Mouse (Mus musculus) limb, embryonic 10.5 days (tissue): ENCODE measurements around the gene Gm9945. TPM values are rescaled to one million over a fixed set of nuclear protein-coding genes. Genes with fewer than 3 reads are reported as not detected.

Source experiments
- DNase-seq: peaks from one replicate; pipeline ENCODE4 v3.0.0-alpha.2; 2017; ENCODE audit warnings: low spot score
- H3K27ac ChIP-seq: fragments of 300-500 bp; sonication (generic); 2 replicates; pipeline ENCODE4 v1.5.1; 2016; ENCODE audit warnings: mild to moderate bottlenecking
- H3K27me3 ChIP-seq: fragments of 300-500 bp; sonication (generic); 2 replicates; pipeline ENCODE4 v1.6.1; 2016; ENCODE audit warnings: low read depth, mild to moderate bottlenecking; ENCODE audit not compliant: poor library complexity, severe bottlenecking
- H3K36me3 ChIP-seq: fragments of 300-500 bp; sonication (generic); 2 replicates; pipeline ENCODE4 v1.6.1; 2016; ENCODE audit warnings: mild to moderate bottlenecking, moderate library complexity
- H3K4me1 ChIP-seq: fragments of 300-500 bp; sonication (generic); 2 replicates; pipeline ENCODE4 v1.6.1; 2016
- H3K4me3 ChIP-seq: fragments of 300-500 bp; sonication (generic); 2 replicates; pipeline ENCODE4 v1.5.1; 2016; ENCODE audit warnings: mild to moderate bottlenecking, moderate library complexity
- H3K9me3 ChIP-seq: fragments of 300-500 bp; sonication (generic); replicated peaks from 2 replicates; pipeline ENCODE4 v1.6.1; 2016; ENCODE audit warnings: mild to moderate bottlenecking
- WGBS: fragments of 180-500 bp; shearing (Covaris S2); methylation state at CpG from one replicate; pipeline ENCODE4 v1.1.7; 2016; 5-methylcytosine and 5-hydroxymethylcytosine counted together
- polyA plus RNA-seq: library from polyadenylated mRNA; unstranded; fragments of >200 nt; fragmentation: Nextera tagmentation; extraction: Ambion mirVana; gene quantifications from 2 replicates; pipeline ENCODE4 v1.2.1, GENCODE M21; 2016

Gene Gm9945
- polyA plus RNA-seq, 1 experiment from 2014 or later, result not detected

GRCm38 (mm10) chr11:53469294-53469967 lies 10.5 kb upstream of the Gm9945 start:
- Histone ChIP-seq H3K4me3 (peak overlapping the region; percentile 38; the same call in 1 of the 2 replicates), H3K36me3 (0 out of 2 replicates have a peak, but pooled peaks cover 2% of the 10 kb centered on the region), H3K4me1 (peaks cover 30% of the 10 kb centered on the region), H3K9me3 (no peaks in the 10 kb centered on the region), H3K27me3 (peaks cover 97% of the 10 kb centered on the region), H3K27ac (peak overlapping the region; percentile 36; the same call in 1 of the 2 replicates)
- WGBS, result 48% methylated on average over 16 of the region's 16 CpGs
- no peak for DNase-seq

DNA sequence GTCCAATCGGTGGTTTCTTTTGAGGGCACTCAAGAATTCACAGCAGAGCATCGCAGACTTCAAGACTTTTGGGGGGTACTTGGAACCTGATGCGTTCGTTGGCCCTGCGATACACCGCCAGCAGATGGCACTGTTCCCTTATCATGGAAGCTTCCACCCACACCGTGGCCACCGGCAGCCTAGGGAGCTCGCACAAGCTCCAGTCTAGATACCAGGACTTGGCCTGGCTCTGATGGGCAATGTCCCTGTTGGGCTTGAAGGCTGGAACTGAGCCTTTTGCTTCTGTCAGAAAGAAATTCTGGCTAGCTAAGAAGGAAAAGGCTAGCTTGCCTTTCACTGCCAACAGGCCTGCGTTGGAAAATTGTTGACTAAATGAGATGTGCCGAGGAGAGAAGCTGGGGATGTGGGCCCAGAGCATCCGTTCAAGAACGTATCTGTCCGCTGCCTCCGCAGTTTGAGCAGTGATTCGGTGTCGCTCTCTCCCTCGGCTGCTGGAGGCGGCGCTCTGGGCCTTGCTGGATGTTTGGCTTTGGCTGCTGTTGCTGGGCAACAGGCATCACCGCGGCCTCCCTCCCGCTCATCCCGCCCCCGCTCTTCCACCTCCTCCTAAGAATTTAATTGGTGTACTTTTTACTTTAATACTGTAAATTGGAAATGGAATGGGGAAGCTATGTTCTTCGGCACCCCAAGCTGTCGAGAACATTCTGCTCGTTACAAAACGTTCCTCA lies 9.8 kb upstream of the Gm9945 start, which contains the start of gene Gm9837:
TSS of gene Gm9837 (minus strand) at position 512 of the 728 bp plus-strand sequence.
- H3K4me1 ChIP-seq, result peaks cover 30% of the 10 kb centered on the region

GRCm38 (mm10) chr11:53472709-53473108 lies 7.3 kb upstream of the Gm9945 start:
- no peaks in the 10 kb centered on the region for H3K36me3 ChIP-seq
- no peak for DNase-seq
- H3K27me3 ChIP-seq, result peaks cover 96% of the 10 kb centered on the region
- H3K4me3 ChIP-seq, result no peak overlapping the region
- H3K9me3 ChIP-seq, result no peaks in the 10 kb centered on the region
- no peak overlapping the region for H3K27ac ChIP-seq
- H3K4me1 ChIP-seq, result peaks cover 18% of the 10 kb centered on the region
- WGBS, result 82% methylated on average over 3 of the region's 3 CpGs

More for the DNA sequence above, 9.8 kb upstream of the Gm9945 start, which contains the start of gene Gm9837:
- Histone ChIP-seq H3K4me3 (peak within 1 kb of the TSS; percentile 38), H3K36me3 (0 out of 2 replicates have a peak, but pooled peaks cover 2% of the 10 kb centered on the region), H3K27ac (peak within 1 kb of the TSS; percentile 36; the same call in 1 of the 2 replicates), H3K9me3 (no peaks in the 10 kb centered on the region), H3K27me3 (peaks cover 97% of the 10 kb centered on the region)
- DNase-seq, result peak; percentile 94
- 5% methylated on average over 29 of the region's 29 CpGs for WGBS

DNA sequence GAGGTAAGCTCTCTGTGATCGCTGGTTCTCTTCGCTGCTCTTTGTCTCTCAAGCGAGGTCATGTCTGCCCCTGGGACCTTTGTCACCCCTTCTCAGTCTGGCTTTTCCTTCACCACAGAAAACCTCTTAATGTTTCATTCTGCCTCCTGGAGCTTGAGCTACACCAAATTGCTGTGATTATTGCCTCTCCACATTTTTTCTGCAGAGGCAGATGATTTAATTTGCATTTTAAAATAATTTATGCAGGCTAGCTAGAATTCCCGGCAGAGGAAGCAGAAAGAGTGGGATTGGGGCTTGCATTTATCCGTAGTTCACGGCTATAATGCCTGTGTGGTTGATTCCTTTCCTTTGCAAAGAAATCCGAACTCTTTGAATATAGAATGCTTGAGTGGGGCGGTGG lies 4.3 kb upstream of the Gm9945 start:
- H3K27me3 ChIP-seq, result peaks cover 98% of the 10 kb centered on the region
- 45% methylated on average over 8 of the region's 8 CpGs for WGBS
- no peak for DNase-seq
- H3K36me3 ChIP-seq, result no peaks in the 10 kb centered on the region
- no peak overlapping the region for H3K4me3 ChIP-seq
- peaks cover 29% of the 10 kb centered on the region for H3K4me1 ChIP-seq
- H3K9me3 ChIP-seq, result no peaks in the 10 kb centered on the region
- no peak overlapping the region for H3K27ac ChIP-seq

DNA sequence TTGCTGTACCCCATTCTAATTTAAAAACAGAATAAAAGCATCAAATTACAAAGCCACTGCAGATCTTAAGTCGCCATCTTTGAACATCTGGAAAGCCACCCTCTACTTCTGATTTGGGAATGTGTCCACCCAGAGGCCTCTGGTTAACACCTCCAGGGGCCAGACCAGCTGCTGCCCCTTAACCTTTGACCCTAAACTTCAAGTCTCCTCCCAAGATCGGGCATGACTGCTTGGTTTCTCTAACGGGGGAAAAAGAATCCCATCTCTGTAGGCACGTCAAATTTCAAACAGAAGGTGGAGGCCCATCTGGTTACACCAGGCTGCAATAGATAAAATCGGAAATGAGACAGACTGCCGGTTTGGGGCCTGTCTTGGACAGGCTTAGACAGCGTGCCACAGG lies 2.1 kb upstream of the Gm9945 start:
- no peaks in the 10 kb centered on the region for H3K9me3 ChIP-seq
- peaks cover 93% of the 10 kb centered on the region for H3K27me3 ChIP-seq
- peak; percentile 61 for DNase-seq
- peaks cover 23% of the 10 kb centered on the region for H3K4me1 ChIP-seq
- 18% methylated on average over 7 of the region's 7 CpGs for WGBS
- 0 out of 2 replicates have a peak overlapping the region, but pooled peaks have one; percentile 53 for H3K4me3 ChIP-seq
- H3K27ac ChIP-seq, result no peak overlapping the region
- no peaks in the 10 kb centered on the region for H3K36me3 ChIP-seq

DNA sequence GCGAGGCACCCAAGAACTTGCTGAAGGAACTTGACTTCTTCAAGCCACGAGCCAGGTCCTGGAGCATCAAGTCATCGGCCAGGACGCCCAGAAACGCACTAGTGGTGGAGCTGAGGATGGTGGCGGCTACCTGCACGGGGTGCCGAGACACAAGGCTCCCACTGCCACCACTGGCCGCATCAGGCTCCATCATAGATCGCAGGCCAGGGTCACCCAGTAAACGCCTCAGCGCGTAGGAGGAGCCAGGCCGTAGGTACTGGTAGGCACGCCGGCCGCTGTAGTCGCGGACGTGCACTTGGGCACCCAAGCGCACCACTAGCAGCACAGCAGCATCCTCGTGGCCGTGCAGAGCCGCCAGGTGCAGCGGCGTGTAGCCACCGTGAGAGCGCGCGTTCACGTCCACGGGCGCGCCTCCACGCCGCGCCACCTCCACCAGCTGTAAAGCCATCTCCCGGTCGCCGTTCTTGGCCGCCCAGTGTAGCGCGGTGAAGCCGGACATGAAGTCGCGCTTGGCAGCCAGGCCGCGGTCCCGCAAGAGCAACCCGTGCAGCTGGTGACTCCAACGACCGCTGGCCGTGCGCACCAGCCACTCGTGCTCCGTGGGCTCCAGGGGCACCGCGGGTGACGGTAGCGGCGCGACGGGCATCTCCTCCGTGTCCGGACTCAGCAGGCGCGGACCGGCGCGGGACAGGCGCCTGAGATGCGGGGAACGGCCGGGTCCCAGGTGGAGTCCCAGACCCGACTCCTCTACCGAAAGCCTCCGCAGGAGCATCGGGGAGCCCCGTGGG lies 1.4 kb upstream of the Gm9945 start:
- Histone ChIP-seq H3K27me3 (peaks cover 94% of the 10 kb centered on the region), H3K9me3 (no peaks in the 10 kb centered on the region), H3K27ac (peak overlapping the region; percentile 27; the same call in 1 of the 2 replicates), H3K4me3 (peak overlapping the region; percentile 53), H3K36me3 (no peaks in the 10 kb centered on the region), H3K4me1 (peaks cover 23% of the 10 kb centered on the region)
- DNase-seq, result no peak
- 6% methylated on average over 79 of the region's 79 CpGs for WGBS

- Histone ChIP-seq H3K4me1 (peaks cover 23% of the 10 kb centered on the region), H3K27ac (peak overlapping the region; percentile 27; the same call in 1 of the 2 replicates), H3K27me3 (peaks cover 89% of the 10 kb centered on the region), H3K9me3 (no peaks in the 10 kb centered on the region), H3K36me3 (no peaks in the 10 kb centered on the region), H3K4me3 (peak overlapping the region; percentile 53)
- peak; percentile 68 for DNase-seq
- WGBS, result 2% methylated on average over 62 of the region's 62 CpGs
Measured at GRCm38 (mm10) chr11:53479171-53479782, 689 bp upstream of the Gm9945 start.

- DNase-seq, result no peak
- H3K27me3 ChIP-seq, result peaks cover 76% of the 10 kb centered on the region
- no peak overlapping the region for H3K4me3 ChIP-seq
- no peak overlapping the region for H3K27ac ChIP-seq
- H3K4me1 ChIP-seq, result peaks cover 24% of the 10 kb centered on the region
- no peaks in the 10 kb centered on the region for H3K36me3 ChIP-seq
- no peaks in the 10 kb centered on the region for H3K9me3 ChIP-seq
- 72% methylated on average over 4 of the region's 4 CpGs for WGBS
Measured at GRCm38 (mm10) chr11:53481088-53481730, 1.2 kb downstream of the Gm9945 start.

DNA sequence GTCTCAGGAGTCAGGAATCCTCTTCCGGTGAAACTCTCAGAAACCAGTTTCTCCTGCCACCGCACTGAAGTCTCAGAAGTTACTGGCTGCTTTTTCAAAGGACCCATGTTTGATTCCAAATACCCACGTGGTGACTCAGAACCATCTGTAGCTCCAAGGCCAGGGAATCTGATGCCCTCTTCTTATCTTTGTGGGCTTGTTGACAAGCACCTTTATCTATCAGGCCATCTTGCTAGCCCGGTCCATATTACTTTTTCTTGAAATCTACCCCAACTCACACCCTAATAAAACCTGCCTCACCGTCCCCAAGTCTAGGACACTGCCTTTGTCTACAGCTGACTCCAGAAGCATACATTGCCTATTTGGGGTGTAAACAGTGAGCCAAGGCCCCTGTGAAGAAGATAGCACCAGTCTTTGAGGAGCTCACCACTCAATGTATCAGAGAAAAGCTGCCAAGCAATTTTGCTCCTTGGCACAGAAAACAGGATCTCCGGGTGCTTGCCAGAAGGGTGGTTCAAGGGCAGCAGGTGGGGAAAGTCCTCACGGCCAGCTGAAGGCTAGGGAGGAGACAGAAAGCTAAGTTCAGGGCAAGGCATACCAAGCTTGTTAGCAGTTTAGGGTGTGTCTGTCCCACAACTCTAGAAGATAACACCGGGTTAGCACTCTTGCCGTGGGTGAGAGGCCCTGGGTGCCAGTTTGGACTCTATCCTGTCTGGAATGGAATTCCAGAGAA lies 3.4 kb downstream of the Gm9945 start:
- Histone ChIP-seq H3K27ac (no peak overlapping the region), H3K4me1 (peaks cover 31% of the 10 kb centered on the region), H3K9me3 (no peaks in the 10 kb centered on the region), H3K36me3 (no peaks in the 10 kb centered on the region), H3K27me3 (peaks cover 76% of the 10 kb centered on the region), H3K4me3 (no peak overlapping the region)
- WGBS, result 74% methylated on average over 9 of the region's 9 CpGs
- DNase-seq, result no peak

GRCm38 (mm10) chr11:53485719-53486118 lies 5.8 kb downstream of the Gm9945 start:
- peaks cover 56% of the 10 kb centered on the region for H3K27me3 ChIP-seq
- 50% methylated on average over 3 of the region's 3 CpGs for WGBS
- DNase-seq, result no peak
- H3K27ac ChIP-seq, result no peak overlapping the region
- no peaks in the 10 kb centered on the region for H3K36me3 ChIP-seq
- peaks cover 14% of the 10 kb centered on the region for H3K4me1 ChIP-seq
- H3K4me3 ChIP-seq, result no peak overlapping the region
- H3K9me3 ChIP-seq, result no peaks in the 10 kb centered on the region

GRCm38 (mm10) chr11:53486351-53486750 lies 6.4 kb downstream of the Gm9945 start:
- Histone ChIP-seq H3K4me3 (0 out of 2 replicates have a peak overlapping the region, but pooled peaks have one; percentile 33), H3K27me3 (peaks cover 49% of the 10 kb centered on the region), H3K9me3 (no peaks in the 10 kb centered on the region), H3K27ac (no peak overlapping the region), H3K36me3 (no peaks in the 10 kb centered on the region), H3K4me1 (peaks cover 14% of the 10 kb centered on the region)
- no peak for DNase-seq
- WGBS, result 51% methylated on average over 3 of the region's 3 CpGs
